Mouse (Mus musculus) embryo, embryonic 11.5 days (tissue): Measurements from ENCODE around the gene Rab40c.
"Not testable (repeated sequence)": the region's sequence is repeated elsewhere in the genome, so short reads cannot be mapped to it uniquely, and the experiment has no call there.

Experiments
- DNase-seq: peaks from one replicate; pipeline ENCODE4 v3.0.0-alpha.2; 2012; ENCODE audit warnings: low read depth, low spot score

Rab40c gene

GRCm38 (mm10) chr17:25875171-25876136 lies 44.1 kb downstream of the Rab40c start:
- DNase-seq = peak; percentile 83

- DNase-seq = peak; percentile 87
Measured at GRCm38 (mm10) chr17:25874721-25875170, 44.8 kb downstream of the Rab40c start, which contains the start of gene Mettl26. Gene Mettl26 (plus strand): TSS chr17:25875074.

- DNase-seq = no peak
Measured at GRCm38 (mm10) chr17:25874148-25874720, 45.3 kb downstream of the Rab40c start.

- DNase-seq = no peak
Measured at GRCm38 (mm10) chr17:25873405-25874147, 46.0 kb downstream of the Rab40c start.

GRCm38 (mm10) chr17:25872676-25873075 lies 46.9 kb downstream of the Rab40c start:
- no peak for DNase-seq

GRCm38 (mm10) chr17:25871566-25871965 lies 48.0 kb downstream of the Rab40c start:
- not testable (repeated sequence) for DNase-seq

GRCm38 (mm10) chr17:25869954-25870353 lies 49.6 kb downstream of the Rab40c start:
- no peak for DNase-seq

GRCm38 (mm10) chr17:25869498-25869897 lies 50.0 kb downstream of the Rab40c start:
- no peak for DNase-seq

GRCm38 (mm10) chr17:25868601-25869191 lies 50.8 kb downstream of the Rab40c start, which contains the start of gene Mcrip2:
Gene Mcrip2 (minus strand): TSS chr17:25868764.
- peak; percentile 68 for DNase-seq

GRCm38 (mm10) chr17:25867836-25868600 lies 51.5 kb downstream of the Rab40c start:
- no peak for DNase-seq

- DNase-seq = no peak
Measured at GRCm38 (mm10) chr17:25867509-25867835, 52.1 kb downstream of the Rab40c start.

- DNase-seq = no peak
Measured at GRCm38 (mm10) chr17:25866172-25866571, 53.4 kb downstream of the Rab40c start.

- DNase-seq = no peak
Measured at GRCm38 (mm10) chr17:25865288-25865687, 54.2 kb downstream of the Rab40c start.

GRCm38 (mm10) chr17:25864311-25864710 lies 55.2 kb downstream of the Rab40c start:
- DNase-seq = no peak

GRCm38 (mm10) chr17:25863681-25864080 lies 55.8 kb downstream of the Rab40c start:
- DNase-seq = no peak

GRCm38 (mm10) chr17:25861704-25862612 lies 57.6 kb downstream of the Rab40c start:
- no peak for DNase-seq

GRCm38 (mm10) chr17:25860832-25861703 lies 58.5 kb downstream of the Rab40c start, which contains the start of gene Wdr90:
Gene Wdr90 (minus strand): TSS chr17:25861501.
- peak; percentile 90 for DNase-seq

GRCm38 (mm10) chr17:25860229-25860628 lies 59.3 kb downstream of the Rab40c start:
- DNase-seq = no peak
